Mouse (Mus musculus) ZHBTc4 (cell line): Measurements from ENCODE around the gene Eif3g.

Source experiments
- DNase-seq: peaks from one replicate; pipeline ENCODE4 v3.0.0-alpha.2; 2011; ENCODE audit warnings: low read depth, low spot score

Eif3g gene

DNA sequence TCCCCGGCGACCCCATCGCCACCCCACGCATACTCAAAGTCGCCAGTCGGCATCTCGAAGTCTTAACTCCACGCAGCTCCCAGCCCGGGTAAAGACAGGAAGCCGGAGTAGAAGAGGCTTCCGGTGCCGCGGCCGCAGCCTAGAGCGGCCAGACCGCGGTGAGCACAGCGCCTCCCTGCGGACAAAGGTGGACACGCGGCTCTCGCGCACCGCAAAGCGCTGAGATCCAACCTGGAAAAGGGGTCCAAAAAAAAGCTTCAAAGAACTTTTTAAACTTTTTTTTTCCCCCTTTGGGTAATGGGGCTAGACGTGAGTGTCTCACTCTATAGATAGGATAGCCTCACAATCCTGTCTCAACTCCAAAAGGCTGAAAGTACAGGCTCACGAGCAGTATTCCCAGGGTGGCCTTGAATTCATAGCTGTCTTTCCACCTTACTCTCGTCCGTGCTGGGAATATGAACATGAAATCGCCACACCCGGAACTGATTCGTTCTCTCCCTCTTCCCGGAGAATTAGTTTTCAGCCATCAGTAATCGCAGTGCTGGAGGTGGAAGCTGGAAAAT lies at the start of gene Eif3g:
TSS of gene Eif3g (minus strand) at position 113 of the 563 bp plus-strand sequence.
- DNase-seq = peak; percentile 93

DNA sequence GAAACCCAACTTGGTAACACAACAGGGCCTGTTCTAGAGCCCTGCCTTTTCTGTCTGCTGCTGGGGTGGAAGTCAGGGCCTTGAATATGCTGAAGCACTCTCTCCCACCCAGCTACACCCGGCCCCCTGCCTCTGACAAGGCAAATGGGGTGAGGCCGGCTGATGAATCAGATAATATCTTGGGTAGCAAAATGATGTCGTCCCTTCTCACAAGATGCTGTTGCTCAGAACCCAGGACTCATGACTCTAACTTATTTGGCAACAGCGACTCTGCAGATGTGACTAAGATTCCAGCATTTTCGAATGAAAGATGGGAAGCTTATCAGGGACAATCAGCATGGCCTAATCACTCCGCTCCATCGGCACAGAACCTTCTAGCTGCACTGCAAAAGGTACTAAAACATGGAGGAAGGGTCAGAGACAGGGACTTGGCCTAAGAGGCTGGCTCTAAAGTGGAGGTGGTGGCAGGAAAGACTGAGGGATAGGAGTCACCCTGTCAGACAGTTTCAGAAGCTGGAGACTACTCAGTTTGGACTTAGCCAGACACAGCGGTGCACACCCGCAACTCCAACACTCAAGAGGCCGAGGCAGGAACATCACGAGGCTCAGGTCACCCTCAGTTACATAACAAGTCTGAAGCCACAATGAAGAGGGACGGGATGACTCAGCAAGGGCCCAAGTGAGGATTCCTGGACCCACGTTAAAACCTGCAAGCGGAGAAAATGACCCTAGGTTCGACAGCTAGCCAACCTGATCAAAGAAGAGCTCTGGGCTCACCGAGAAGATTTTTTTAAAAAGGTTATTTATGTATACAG lies 47.9 kb upstream of the Eif3g start:
- DNase-seq = peak; percentile 43

DNA sequence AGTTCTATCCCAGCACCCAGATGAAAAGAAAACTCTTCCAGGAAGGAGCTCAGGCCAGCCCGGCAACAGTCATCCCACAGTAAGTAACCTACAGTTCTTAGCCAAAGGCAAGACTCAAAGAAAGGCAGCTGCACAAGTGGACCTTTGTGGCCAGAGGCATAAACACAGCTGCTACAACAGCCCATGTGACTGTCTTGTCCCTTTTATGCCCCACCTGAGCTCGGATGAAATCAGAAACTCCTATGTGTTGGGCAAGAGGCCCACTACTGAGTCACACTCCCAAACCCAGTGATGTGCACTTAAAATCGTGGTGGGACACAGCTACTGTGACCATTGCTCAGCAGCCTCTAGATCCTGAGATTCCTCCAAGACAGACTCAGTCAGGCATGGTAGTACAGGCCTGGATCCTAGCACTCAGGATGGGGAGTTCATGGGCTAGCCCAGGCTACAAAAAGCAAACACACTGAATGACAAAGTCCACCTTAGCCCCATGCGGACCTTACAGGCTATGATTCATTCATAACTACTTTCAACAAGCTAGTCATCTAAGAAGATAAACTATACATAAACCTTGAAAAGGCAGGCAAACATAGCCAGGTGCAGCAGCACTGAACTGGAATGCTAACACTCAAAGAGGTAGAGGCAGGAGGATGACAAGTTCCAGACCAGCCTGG lies 46.4 kb upstream of the Eif3g start:
- no peak for DNase-seq

DNA sequence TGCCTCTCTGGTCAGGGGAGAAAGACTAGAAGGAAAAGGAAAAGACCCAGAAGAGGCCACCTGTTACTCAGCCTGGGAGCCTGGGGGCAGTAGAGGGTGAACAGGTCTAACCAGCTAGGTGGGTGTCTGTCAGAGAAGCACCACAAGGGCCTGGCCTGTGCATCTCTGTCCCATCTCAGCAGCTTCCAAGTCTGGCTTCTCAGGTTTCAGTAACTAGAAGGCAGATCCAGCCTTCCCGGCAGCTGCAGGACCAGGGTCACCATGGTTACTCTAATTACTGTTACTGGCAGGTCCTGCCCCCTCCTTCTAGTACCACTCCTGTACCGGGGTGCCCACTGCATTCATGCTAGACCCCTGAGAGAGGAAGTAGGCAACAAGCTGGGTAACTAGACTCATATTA lies 45.5 kb upstream of the Eif3g start:
- peak; percentile 55 for DNase-seq

DNA sequence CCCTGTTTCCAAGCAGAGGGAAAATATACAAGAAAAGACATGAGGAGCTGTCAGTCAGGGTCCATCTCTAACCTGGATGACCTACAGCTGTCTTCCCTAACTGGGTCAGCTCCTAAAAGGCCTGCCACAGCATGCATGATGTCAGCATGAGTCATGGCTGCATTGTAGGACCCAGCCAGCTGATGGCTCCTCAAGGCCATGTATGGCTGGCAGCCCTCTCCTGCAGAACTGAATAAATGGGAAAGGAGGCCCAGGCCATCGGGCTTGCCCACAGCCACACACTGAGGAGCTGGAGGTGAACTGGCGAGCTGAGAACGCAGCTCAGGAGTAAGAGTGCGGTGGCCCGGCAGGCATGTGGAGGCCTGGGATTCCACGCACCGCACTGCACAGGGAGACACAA lies 45.0 kb upstream of the Eif3g start:
- DNase-seq = no peak

DNA sequence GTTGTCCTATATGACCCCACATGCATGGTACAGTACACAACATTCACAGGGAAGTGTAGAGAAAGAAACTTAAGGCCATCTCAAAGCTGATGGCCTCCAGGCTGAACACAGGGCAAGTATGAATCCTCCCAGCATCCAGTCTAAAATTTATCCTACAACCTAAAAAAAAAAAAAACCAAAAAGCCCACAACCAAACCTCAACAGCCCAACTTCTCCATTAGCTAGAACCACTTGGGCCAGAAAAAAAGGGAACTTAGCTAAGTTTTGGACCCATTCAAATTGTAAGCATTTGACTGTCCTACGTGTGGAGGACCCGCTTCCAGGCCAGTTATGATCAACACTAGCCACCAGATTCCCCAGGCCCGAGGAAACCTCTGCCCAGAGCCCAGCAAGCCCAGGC lies 24.8 kb upstream of the Eif3g start:
- DNase-seq = no peak

DNA sequence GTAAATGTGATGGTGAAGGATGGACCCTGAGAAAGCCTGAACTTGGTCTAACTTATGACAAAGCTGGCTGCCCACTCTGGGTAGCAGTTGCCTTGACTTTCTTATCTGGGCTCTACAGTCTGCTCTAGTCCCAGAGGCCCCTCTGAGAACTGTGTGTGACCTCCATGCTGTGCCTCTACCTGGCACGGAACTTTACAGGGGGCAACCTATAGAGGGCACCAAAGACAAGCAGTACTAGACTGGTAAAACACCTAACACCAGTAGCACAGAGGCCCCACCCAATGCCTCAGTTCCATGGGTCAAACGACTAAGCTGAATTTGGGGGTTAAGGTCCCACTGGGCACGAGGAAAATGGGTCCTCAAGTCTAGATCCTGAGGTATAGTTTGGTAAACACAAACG lies 17.7 kb upstream of the Eif3g start:
- DNase-seq = peak; percentile 59

DNA sequence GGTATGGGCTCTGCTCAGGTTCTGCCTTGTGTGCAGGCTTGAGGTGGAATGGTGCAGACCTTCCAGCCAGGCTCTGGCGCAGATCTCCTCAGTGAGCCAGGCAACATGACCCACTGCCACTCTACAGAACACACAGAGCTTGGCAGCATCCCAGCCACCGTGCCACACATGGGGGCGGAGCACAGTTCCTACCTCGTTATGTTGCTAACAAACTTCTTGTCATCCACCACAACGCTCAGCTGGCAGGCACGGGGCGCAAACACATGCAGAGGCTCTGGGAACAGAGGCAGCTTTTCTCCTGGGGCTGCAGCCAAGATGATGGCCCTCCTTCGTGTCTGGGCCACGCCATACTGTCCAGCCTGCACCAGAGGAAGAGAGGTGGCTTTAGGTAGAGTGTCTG lies 11.5 kb upstream of the Eif3g start:
- DNase-seq = no peak

DNA sequence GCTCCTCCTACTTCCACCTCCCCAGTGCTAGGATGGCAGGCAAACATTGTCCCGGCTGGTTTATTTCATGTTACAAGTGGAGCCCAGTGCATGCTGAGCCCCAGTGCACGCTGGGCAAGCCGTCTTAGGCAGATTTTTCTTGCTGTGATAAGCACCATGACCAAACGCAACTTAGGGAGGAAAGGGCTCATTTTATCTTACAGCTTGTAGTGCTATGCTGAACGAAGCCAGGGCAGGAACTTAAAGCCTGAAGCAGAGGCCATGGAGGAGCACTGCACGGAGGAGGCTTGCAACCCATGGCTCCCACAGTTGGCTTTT lies 3.7 kb upstream of the Eif3g start:
- DNase-seq = no peak

DNA sequence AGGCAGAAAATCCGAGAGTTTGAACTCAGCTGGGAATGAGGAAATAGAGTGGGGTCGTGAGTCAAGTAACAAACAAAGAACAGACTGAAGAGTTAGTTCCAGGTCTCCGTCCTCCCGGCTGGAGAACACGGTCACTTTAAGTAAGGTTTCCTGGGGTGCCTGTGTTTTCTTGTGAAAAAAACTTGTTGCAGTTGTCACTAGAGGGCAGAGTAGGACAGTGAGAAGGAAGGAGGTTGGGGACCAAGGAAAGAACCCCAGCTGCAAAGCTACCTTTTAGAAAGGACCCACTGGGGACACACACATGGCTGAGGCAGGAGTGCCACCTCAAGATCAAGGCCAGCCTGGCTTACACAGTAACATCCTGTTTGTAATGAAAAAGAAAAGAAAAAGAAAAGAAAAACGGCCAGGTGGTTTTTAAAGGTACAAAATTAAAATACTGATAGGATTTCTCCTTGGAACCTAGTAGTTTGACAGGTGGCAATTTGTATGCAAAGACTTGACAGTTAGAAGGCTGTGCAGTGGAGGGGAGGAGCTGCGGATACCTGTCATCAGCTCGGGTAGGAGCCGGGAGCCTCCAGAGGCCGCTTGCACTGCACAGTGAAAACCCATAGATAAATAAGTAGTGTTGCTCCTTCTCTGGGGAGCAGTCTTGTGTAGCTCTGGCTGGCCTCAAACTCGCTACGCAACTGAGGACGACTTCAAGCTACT lies 3.2 kb upstream of the Eif3g start:
- peak; percentile 52 for DNase-seq

DNA sequence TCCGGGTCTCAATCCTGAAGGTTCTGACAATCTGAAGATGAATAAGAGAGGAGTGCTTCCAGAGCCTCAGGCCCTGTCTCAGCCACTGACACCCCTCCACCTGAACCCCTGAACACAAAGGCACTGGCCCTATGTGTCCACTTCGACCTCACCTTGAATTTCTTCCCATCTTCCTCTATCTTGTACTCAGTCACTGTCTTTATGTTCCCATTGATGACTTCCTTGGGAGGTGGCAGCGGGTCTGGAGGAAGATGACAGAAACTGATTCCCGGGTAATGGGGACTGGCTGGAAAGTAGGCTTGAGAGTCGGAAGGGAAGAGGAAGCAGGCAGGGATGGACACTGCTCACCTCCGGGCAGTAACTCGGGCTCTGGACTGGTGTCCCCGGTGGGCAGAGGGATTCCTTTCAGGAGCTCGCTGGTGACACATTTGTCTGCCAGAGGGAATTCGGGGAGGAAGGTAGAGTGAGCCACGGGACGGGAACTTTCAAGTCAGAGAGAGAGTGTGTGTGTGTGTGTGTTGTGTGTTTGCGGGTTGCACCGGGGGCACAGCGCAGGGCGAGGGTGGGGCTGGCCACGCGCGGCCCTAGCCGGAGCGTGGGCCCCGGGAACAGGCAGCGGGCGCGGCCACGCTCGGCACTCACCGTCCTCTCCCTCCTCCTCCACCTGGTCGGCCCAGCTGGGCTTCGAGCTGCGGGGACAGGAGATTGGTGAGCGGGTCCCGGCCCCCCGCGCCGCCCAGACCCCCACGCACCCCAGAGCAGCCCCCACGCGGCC lies 500 bp downstream of the Eif3g start:
- no peak for DNase-seq

DNA sequence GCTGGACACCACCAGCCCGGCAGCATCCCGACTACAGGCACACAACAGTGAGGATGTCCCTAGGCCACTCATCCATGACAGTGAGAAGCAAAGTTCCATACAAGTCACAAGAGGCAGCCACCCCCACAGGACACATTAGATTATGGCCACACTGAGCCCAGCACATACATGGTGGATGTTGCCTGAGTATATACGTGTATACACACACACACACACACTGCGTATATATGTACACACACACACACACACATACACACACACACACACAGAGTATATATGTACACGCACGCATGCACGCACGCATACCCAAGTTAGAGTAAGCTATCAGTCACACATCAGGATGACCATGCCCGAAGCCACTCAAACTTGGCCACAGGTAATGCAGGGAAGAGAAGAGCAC lies 3.0 kb downstream of the Eif3g start:
- no peak for DNase-seq

DNA sequence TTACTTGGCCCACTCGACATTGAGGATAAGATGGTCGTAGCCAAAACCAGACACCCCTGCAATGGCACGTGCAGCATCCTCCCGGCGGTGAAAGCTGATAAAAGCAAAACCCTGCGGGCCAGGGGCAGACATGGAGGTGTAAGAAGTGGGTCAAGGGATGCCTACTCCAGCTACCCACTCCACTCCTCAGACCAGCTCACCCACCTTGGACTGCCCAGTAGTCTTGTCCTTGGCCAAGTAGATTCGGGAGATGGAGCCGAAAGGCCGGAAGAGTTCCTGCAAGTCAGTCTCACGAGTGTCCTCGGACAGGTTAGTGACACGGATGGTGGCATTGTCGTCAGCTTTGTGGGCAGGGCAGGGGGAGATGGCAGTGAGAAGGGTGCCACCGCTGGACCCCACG lies 3.8 kb downstream of the Eif3g start:
- DNase-seq = no peak

DNA sequence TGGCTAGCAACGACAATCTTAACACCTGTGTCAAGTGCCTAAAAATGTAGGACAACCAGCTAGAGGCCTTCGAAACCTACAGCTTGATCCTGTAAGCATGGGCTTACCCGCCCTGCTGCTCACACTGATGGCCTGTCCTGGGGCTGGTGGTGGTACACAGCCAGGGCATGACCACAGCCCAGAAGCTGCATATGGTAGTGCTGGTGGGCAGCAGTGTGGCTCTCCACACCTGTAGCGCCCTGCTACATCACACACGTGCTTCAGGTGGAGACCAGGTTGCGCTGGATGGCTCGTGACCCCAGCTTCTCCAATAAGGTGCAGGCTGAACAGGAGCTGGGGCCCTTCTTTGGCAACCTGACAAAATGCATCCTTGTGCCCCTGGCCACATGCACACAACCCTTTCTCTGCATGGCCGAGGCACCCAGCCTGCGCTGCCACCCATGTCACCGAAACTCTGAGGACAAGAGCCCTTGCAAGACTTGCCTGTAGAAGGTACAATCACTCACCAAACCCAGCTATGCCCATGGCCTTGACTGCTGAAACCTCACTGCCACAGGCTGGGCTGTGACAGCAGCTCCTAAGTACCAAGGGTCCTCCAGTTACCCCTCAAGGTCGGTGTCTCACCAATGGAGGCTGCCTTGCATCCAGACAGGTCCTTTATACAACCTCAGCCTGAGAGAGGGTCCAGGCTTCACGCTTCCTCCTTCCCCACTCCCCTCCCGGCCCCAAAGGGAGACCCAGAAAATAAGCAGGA lies 4.7 kb downstream of the Eif3g start:
- no peak for DNase-seq

DNA sequence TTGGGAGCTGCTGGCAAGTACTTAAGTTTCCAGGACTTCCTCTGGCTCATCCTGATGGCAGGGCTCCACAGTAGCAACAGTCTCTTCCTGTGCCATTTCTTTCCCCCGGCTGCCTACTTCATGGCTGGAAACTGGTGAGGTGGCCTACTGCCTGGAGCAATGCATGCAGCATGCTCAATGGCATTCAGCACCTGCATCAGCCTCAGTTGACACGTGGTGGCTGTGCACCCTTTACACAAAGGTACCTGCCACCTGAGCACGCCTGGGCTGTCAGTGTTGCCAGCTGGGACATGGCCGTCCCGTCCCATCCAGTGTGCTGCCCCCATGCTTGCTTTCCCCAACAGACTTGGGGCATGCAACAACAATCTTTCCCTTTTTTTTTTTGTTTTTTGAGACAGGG lies 5.4 kb downstream of the Eif3g start:
- no peak for DNase-seq

DNA sequence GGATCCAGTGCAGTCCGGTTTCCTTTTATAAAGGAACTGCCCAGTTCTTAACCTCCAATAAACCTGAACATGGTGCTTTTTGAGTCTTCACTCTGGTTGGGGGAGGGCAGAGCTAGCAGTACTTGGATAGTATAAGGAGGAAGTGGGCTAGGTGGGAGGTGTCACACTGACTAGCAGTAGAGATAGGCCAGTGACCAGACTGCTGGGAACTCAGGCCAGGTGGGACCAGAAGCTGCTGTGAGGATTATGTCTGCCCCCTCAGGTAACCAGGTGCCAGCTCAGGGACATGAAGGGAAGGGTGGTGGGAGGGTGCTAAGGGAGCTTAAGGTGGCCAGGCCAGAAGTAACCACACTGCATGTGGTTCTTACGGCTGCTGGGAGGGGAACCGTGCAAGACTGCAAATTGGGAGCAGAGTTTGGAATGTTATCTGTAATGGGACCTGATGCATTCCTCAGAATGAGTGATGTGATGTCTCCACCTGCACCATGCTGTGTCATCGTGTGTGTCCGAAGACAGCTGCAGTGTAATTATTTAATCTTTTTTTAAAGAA lies 6.2 kb downstream of the Eif3g start:
- no peak for DNase-seq

DNA sequence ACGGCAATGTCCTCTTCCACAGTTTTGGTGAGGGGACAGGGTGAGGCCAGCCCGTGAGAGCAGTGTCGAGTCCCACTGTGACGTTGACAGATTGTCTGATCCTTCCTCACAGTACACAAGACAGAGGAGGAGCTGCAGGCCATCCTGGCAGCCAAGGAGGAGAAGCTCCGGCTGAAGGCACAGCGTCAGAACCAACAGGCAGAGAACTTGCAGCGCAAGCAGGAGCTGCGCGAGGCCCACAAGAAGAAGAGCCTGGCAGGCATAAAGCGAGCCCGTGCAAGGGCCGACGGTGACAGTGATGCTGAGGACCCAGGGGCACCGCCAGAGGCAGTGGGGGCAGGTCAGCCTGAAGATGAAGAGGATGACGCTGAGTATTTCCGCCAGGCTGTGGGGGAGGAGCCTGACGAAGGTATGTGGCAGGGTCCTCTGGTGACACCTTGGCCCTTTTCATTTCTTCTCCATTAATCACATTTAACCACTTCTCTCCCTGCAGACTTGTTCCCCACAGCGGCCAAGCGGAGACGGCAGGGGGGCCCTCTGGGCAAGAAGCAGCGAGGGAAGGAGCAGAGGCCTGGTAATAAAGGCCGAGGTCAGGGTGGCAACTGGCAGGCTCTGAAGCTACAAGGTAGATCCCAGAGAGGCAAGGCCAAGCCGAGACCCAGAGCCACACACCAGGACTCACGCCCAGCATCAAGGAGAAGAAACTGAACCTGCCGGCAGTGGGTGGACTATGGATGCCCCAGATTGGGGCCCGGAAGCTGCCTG lies 6.9 kb downstream of the Eif3g start:
- no peak for DNase-seq

DNA sequence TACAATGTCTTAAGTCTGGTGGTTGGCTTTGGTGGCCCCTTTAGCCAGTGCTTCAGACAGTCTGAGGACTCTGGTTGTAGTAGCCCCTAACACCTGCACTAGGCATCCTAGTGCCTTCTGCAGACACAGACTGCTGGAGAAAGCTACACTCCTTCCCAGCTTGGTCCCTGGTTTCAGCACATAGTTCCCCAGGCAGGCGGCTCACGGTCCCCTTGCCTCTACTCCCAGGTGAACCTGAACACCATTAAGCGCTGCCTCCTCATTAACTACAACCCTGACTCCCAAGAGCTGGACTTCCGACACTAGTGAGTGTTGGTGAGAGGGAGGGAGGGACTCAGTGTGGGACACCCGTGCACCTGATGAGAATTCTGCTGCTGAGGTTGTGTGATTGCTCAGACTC lies 8.0 kb downstream of the Eif3g start:
- no peak for DNase-seq

DNA sequence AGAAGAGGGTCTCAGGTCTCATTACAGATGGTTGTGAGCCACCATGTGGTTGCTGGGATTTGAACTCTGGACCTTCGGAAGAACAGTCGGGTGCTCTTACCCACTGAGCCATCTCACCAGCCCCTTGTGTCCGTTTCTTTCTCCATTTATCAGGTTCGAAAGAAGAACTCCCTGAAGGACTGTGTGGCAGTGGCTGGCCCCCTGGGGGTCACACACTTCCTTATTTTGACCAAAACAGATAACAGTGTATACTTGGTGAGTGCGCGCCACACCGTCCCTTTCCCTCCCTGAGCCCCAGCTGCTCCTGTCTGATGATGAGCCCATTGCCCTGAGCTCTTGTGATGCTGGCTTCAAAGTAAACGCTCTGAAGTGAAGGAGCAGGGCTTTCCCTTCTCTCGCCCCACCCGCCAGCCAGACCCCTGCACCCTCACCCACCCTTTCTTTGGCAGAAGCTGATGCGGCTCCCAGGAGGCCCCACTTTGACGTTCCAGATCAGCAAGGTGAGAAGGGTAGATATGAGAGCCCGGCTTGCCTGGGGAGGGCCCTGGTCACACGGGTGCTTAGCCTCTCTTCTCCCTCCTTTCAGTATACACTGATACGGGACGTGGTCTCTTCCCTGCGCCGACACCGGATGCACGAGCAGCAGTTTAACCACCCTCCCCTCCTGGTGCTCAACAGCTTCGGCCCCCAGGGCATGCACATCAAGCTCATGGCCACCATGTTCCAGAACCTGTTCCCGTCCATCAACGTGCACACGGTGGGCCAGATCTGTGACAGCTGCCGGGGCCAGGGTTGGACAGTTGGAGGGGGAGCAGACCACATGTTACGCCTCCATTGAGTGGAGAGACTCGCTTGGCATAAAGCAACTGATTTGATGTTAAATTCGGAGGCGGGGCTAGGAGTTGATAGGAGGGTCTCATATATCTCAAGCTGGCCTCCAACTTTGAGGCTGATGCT lies 9.0 kb downstream of the Eif3g start:
- no peak for DNase-seq
